Mouse (Mus musculus) frontal cortex, adult (tissue): ENCODE data around the gene S1pr3.

ENCODE experiments used
- ATAC-seq: cut with Nextera tagmentation; 2 replicates; pipeline ENCODE4 v1.9.2; 2017; ENCODE audit warnings: mild to moderate bottlenecking, moderate library complexity, mixed read lengths; ENCODE audit not compliant: low TSS enrichment

The S1pr3 gene

DNA sequence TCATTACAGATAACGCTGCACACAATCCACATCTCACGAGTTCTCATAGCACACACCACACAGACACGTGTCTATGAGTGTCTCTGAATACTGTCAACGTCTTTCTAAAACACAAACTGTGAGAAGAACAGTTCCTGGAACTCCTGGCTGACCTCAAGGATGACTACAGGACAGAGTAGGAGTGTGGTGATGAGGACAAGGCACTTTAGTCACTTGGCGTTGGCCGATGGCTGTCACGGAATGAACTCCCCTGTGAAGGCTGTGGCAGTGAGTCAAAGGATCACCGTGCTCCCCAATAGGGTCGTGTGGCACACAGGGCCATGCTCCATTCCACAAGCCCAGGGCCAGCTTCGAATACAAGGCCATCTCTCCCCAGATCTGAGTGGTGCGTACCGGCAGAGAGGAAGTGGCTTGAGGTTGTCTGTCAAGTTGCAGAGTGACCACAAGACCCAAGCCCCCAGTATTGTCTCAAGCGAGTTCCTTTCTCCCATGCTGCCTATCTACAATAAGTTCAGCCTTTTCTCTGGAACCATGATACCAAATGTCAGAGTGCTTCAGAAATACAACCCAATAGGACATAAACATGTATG lies 2.6 kb upstream of the S1pr3 start:
- no peak for ATAC-seq

- peak; percentile 26; the same call in 1 of the 2 replicates for ATAC-seq
Observed at GRCm38 (mm10) chr13:51407541-51408217, 760 bp upstream of the S1pr3 start.

DNA sequence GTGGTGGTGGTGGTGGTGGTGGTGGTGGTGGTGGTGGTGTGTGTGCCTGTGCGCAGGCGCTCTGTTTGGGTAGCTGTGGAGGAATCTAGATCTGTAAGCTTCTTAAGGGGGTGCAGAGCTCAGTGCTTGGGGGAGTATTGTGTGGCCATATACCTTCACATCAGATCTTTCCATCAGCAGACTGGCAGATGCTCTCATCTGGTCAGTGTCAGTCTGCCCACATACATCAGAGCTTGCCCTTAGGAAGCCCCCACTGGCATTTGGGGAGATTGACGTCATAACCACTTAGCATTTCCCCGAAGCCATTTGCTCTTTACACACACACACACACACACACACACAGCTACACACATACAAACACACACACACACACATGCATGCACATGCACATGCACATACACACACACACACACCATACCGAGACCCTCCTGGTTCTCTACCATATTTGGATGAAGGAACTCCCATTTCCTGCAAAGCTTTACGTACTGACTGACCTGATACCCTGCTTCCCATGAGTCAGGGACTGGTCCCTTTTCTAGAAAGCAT lies 1.6 kb downstream of the S1pr3 start:
- no peak for ATAC-seq

GRCm38 (mm10) chr13:51411243-51411642 lies 2.8 kb downstream of the S1pr3 start:
- no peak for ATAC-seq

- ATAC-seq, result no peak
Observed at GRCm38 (mm10) chr13:51411696-51412430, 3.4 kb downstream of the S1pr3 start.

GRCm38 (mm10) chr13:51413461-51413860 lies 5.0 kb downstream of the S1pr3 start:
- ATAC-seq, result no peak

DNA sequence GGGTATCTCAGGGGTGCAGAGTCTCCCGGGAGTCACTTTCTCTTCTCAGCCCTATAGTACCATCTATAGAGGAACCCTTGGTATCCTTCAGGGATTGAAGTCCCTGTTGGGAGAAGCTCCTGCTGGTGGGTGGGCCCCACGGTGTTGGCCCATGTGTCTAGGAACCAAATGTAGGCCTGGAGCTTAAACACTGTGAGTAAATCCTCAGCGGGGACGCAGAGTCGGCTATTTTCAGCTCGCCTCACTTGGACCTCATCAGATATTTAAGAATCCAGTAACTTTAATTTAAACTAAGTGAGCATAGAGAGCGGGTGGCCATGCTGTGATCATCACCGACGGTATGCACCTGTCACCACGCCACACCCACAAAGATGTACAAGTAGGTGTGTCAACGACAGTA lies 8.3 kb downstream of the S1pr3 start:
- peak; percentile 18; the same call in 1 of the 2 replicates for ATAC-seq

DNA sequence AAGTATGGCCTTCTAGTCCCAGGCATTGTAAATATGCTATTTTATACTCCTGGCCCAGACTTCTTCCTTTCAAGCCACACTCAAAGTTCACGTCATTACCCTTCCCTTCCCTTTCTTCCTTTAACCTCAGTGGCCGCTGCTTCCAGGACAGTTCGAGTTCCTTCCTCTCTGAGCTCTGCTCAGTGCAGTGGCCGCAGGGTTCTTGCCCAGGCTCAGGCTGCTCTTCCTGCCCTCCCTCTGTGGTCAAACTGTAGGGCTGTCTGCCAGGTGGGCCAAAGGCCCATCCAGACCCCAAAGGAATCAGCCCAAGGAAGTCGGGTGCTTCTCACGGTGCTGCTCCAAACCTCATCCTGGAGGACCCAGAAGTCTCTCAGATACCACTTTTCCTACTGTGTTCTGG lies 9.4 kb downstream of the S1pr3 start:
- ATAC-seq, result no peak

- peak; percentile 58 for ATAC-seq
Observed at GRCm38 (mm10) chr13:51418268-51418941, 10.0 kb downstream of the S1pr3 start.

GRCm38 (mm10) chr13:51418942-51419451 lies 10.6 kb downstream of the S1pr3 start:
- ATAC-seq, result no peak

- ATAC-seq, result no peak
Observed at GRCm38 (mm10) chr13:51419501-51419900, 11.1 kb downstream of the S1pr3 start.

GRCm38 (mm10) chr13:51420861-51421260 lies 12.4 kb downstream of the S1pr3 start:
- ATAC-seq, result peak; percentile 39

DNA sequence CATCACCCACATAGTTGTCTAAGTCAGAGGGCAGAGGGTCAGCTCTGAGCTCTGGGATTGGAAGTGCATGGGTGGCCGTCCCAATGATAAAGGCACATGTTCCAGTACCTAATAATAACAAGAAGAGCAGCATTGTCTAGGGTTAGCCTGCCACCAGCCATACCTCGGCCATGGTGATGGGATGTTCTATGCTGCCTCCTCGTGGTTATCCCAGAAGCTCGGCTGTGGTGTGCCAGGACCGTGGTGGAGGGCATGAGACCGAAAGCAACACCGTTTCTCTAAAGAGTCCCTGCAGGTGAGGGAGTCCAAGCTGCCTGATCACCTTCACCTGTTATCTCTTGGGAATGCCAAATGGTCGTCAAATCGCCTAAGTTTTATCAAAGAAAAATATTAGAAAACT lies 15.2 kb downstream of the S1pr3 start:
- no peak for ATAC-seq

DNA sequence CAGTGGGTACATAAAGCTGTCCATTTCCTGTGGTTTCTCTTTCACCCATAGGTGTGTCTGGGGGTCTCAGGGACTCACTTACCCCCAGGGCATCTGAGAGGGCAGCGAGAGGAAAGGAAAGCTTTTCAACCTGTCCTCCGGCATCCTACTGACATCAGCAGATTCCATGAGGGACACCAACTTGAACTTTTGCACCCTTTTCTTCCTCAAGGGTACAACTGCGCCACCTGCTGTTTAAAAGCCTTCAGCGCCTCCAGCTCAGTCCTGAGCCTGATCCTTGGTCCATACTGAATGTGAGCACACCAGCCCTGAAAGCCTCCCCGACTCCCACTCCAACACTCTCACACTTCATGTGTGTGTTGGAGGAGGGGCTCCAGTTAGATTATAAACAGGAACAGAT lies 16.2 kb downstream of the S1pr3 start:
- ATAC-seq, result peak; percentile 31; the same call in 1 of the 2 replicates

DNA sequence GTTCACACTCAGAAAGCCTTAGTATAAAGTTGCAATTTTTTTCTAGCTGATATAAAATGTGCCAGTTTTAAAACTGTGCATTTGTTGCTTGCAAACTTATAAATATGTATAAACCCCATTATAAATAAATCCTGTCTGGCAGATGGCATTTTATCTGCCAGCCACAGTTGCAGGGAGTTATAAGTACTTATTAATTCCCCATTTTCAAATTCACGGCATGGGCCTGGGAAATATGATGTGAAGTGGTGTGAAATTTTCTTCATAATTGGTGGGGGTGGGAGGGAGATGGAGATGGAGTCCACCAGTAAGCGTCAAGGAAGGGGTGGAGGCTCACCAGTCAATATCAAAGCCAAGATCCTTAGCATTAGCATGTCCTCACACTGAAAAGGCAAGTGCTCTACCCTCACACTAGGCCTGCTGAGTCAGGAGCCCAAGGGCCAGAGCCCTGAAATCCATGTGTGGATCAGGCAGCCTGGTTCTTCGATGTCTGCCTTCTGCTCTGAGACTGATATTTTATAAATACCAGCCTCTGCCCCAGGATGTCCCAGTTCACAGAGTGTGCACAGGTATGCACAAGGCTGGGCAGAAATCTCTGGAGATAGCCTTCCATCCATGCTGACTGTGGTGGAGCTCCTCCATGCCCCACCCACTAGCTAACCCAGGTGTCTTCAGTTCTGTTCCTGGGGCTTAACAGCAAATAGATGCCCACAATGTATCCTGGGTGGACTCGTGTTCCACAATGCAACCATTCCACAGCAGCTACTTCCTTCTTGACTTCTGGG lies 17.4 kb downstream of the S1pr3 start:
- no peak for ATAC-seq

DNA sequence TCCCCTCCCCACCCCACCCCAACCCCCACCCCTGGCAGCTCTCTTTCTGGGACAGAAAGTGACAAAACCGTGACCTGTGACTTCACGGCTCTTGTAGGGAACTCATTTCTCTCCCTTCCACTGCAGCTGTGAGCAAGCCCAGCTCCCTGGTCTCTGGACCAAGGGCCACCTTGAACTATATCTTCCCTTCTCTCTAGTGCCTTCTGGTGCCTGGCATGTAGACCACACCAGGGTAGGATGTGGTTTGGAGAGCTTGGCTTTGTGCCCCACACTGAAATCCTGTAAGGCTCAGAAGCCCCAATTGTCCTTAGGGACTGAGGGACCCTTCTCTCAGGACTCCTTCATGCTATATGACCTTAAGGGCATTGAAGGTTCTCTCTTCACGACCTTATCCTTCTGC lies 24.9 kb downstream of the S1pr3 start:
- no peak for ATAC-seq

DNA sequence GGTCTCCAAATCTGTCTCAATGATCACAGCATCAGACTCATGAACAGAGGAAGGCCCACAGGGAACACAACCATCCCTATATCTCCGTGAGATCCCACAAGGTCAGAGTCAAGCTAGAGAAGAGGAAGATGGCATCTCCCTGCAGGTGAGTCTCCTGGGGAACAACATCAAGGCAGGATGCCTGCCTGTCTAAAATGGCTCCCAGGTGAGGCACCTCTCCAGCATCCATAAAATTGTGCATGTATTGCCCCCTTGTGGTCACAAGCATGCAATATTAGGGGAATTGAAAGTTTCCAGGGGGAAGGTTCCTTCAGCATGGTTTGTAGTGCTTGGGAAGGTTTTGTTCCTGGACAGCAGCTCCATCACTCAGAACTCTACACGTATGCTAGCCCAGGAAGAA lies 26.0 kb downstream of the S1pr3 start:
- ATAC-seq, result peak; percentile 56

GRCm38 (mm10) chr13:51435146-51435545 lies 26.7 kb downstream of the S1pr3 start:
- 0 out of 2 replicates have a peak, but pooled peaks have one; percentile 5 for ATAC-seq

- ATAC-seq, result no peak
Observed at GRCm38 (mm10) chr13:51437105-51438085, 29.0 kb downstream of the S1pr3 start.

GRCm38 (mm10) chr13:51442922-51443321 lies 34.5 kb downstream of the S1pr3 start:
- peak; percentile 52 for ATAC-seq
